Mouse (Mus musculus) midbrain, embryonic 11.5 days (tissue): ENCODE measurements at regions not wholly inside any gene's neighbourhood (a gene's known extent, or its start where the extent isn't known, plus 50 kb on each side); places are given as distances from the start of the nearest gene placed in this dataset.

Experiments
- ATAC-seq: fragments of 200-750 bp; cut with Nextera tagmentation; 2 replicates; pipeline ENCODE4 v1.8.0; 2017; ENCODE audit warnings: moderate TSS enrichment, moderate library complexity; ENCODE audit not compliant: low FRiP score
- DNase-seq: peaks from one replicate; pipeline ENCODE4 v3.0.0; 2015; ENCODE audit warnings: low spot score; ENCODE audit errors: missing footprints
- H3K27ac ChIP-seq: fragments of 300-500 bp; sonication (generic); 2 replicates; pipeline ENCODE4 v1.5.1; 2014; ENCODE audit warnings: low read depth, low read length
- H3K27me3 ChIP-seq: fragments of 300-500 bp; sonication (generic); 2 replicates; pipeline ENCODE4 v1.6.1; 2014; ENCODE audit warnings: mild to moderate bottlenecking, low read length, moderate library complexity, mixed read lengths; ENCODE audit not compliant: control insufficient read depth, insufficient read depth
- H3K36me3 ChIP-seq: fragments of 300-500 bp; sonication (generic); 2 replicates; pipeline ENCODE4 v1.6.1; 2014; ENCODE audit warnings: mild to moderate bottlenecking, low read length, moderate library complexity, mixed read lengths; ENCODE audit not compliant: control insufficient read depth, insufficient read depth
- H3K4me1 ChIP-seq: fragments of 300-500 bp; sonication (generic); 2 replicates; pipeline ENCODE4 v1.6.1; 2014; ENCODE audit warnings: low read length; ENCODE audit not compliant: control insufficient read depth, insufficient read depth
- H3K4me2 ChIP-seq: fragments of 300-500 bp; sonication (generic); 2 replicates; pipeline ENCODE4 v1.6.1; 2014; ENCODE audit warnings: mild to moderate bottlenecking, moderate library complexity
- H3K4me3 ChIP-seq: fragments of 300-500 bp; sonication (generic); 2 replicates; pipeline ENCODE4 v1.5.1; 2014; ENCODE audit warnings: low read depth, low read length
- H3K9ac ChIP-seq: fragments of 300-500 bp; sonication (generic); 2 replicates; pipeline ENCODE4 v1.6.1; 2014; ENCODE audit warnings: low read length
- H3K9me3 ChIP-seq: fragments of 300-500 bp; sonication (generic); 2 replicates; pipeline ENCODE4 v1.6.1; 2016; ENCODE audit warnings: low read length; ENCODE audit not compliant: control insufficient read depth
- WGBS: fragments of 180-500 bp; shearing (Covaris S2); extraction: QIAGEN DNeasy Blood & Tissue Kit; methylation state at CpG from one replicate; pipeline ENCODE4 v1.1.7; 2014; 5-methylcytosine and 5-hydroxymethylcytosine counted together

DNA sequence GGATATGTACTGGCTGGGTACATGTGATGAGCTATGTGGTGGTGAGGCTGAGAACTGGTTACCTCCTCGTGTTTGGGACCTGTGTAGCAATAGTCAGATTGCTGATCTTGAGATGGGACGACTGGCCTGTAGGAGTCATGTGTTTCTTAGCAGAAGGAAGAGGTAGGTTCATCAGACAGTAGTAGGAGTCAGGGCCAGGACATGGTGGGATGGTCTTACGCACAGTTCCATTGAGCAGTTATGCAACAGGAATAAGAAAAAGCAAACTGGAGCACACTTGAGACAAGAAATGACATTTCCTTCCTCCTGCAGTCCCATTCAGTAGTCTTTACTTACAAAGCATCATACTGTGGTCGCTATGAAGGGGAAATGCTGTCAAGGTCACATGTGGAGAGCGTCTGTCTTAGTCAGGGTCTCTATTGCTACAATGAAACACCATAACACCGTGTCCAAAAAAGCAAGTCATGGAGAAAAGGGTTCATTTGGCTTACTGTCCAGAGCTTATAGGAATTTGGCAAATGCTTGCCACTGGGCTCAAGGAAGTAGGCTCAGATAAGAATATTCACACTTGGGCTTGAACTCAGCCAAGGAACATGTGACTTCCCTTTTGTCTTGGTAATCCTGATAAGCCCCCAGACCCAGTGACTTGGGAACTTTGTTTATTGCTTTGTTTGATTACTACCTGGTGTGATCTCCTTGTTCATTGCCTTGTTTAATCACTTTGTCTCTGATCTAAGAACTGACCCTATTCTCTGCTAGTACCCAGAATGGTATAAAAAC, 72.0 kb downstream of the Tnfaip3 start:
- Histone ChIP-seq H3K9ac (no peak overlapping the region), H3K9me3 (no peaks in the 10 kb centered on the region), H3K4me2 (no peak overlapping the region), H3K4me3 (no peak overlapping the region), H3K4me1 (no peaks in the 10 kb centered on the region), H3K27me3 (no peaks in the 10 kb centered on the region), H3K27ac (no peak overlapping the region), H3K36me3 (no peaks in the 10 kb centered on the region)
- ATAC-seq: no peak
- no peak for DNase-seq
- WGBS: 84% methylated on average over 6 of the region's 6 CpGs

GRCm38 (mm10) chr10:18946727-18947126, 68.7 kb downstream of the Tnfaip3 start:
- no peaks in the 10 kb centered on the region for H3K27me3 ChIP-seq
- H3K27ac ChIP-seq: no peak overlapping the region
- H3K9ac ChIP-seq: no peak overlapping the region
- DNase-seq (no peak), ATAC-seq (no peak)
- H3K4me2 ChIP-seq: no peak overlapping the region
- H3K4me3 ChIP-seq: no peak overlapping the region
- no peaks in the 10 kb centered on the region for H3K4me1 ChIP-seq
- no peaks in the 10 kb centered on the region for H3K36me3 ChIP-seq
- H3K9me3 ChIP-seq: no peaks in the 10 kb centered on the region
